Mouse (Mus musculus) small intestine, adult 2 months (tissue): Measurements from ENCODE around the gene Slc19a1. TPM values are rescaled to one million over a fixed set of nuclear protein-coding genes. Genes with fewer than 3 reads are reported as not detected.

Experiments used
- H3K27ac ChIP-seq: fragments of 200-500 bp; 2 replicates; pipeline ENCODE4 v1.5.1; 2012; ENCODE audit warnings: low read depth, low read length, control low read depth, inconsistent platforms; ENCODE audit not compliant: insufficient read depth
- H3K27me3 ChIP-seq: fragments of 200-500 bp; 2 replicates; pipeline ENCODE4 v1.6.1; 2012; ENCODE audit warnings: mild to moderate bottlenecking, moderate library complexity, low read length, inconsistent platforms; ENCODE audit not compliant: control insufficient read depth, insufficient read depth
- H3K36me3 ChIP-seq: fragments of 200-500 bp; 2 replicates; pipeline ENCODE4 v1.6.1; 2012; ENCODE audit warnings: mild to moderate bottlenecking, low read length, control low read depth, inconsistent platforms; ENCODE audit not compliant: control insufficient read depth, insufficient read depth
- H3K4me1 ChIP-seq: fragments of 200-500 bp; 2 replicates; pipeline ENCODE4 v1.6.1; 2012; ENCODE audit warnings: low read length, inconsistent platforms, mixed read lengths; ENCODE audit not compliant: control insufficient read depth, insufficient read depth, insufficient read length
- H3K4me3 ChIP-seq: fragments of 200-500 bp; 2 replicates; pipeline ENCODE4 v1.5.1; 2012; ENCODE audit warnings: low read depth, mild to moderate bottlenecking, control low read depth, inconsistent platforms, low read length, moderate library complexity
- CTCF ChIP-seq: fragments of 200-500 bp; IDR thresholded peaks from 2 replicates; pipeline ENCODE4 v1.5.1; 2012; ENCODE audit warnings: low read depth, mild to moderate bottlenecking, control low read depth, inconsistent platforms, low read length, moderate library complexity, mixed read lengths; ENCODE audit not compliant: insufficient replicate concordance, insufficient read length; ENCODE audit errors: extremely low read depth
- POLR2A ChIP-seq: fragments of 200-500 bp; IDR thresholded peaks from 2 replicates; pipeline ENCODE4 v1.6.1; 2012; ENCODE audit warnings: low read depth, mild to moderate bottlenecking, control low read depth, inconsistent platforms, low read length, moderate library complexity
- WGBS: fragments of 180-500 bp; shearing (Covaris S2); methylation state at CpG from one replicate; pipeline ENCODE4 v1.1.7; 2018; 5-methylcytosine and 5-hydroxymethylcytosine counted together
- polyA plus RNA-seq: library from polyadenylated mRNA; depleted of rRNA; stranded (reverse); fragments of >200 nt; gene quantifications from 2 replicates; pipeline ENCODE4 v1.2.3, GENCODE M21; 2012

The Slc19a1 gene
- polyA plus RNA-seq, 1 experiment, result 44.6 TPM

DNA sequence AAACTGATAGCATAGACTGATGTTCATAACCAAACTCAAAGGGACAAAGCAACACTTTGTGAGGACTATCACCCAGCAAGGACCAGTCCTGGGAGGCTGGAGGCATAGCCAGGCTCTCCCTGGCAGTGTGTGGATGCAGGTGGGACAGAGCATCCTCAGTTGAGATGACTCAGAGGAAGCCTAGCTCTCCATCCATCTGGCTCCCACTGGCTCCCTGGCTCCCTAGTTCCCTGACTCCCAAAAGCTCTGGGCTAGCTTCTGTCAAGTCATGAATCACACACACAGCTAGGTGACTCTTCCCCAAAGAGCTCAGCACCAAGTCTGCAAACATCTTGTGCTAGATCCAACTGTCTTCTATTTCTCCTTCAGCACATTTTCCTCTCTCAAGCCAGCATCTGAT is 61.8 kb downstream of the Slc19a1 start:
- H3K4me3 ChIP-seq, result no peak overlapping the region
- H3K4me1 ChIP-seq, result 0 out of 2 replicates have a peak, but pooled peaks cover 3% of the 10 kb centered on the region
- TF ChIP-seq POLR2A (no peak), CTCF (no peak)
- no peaks in the 10 kb centered on the region for H3K36me3 ChIP-seq
- H3K27me3 ChIP-seq, result no peaks in the 10 kb centered on the region
- H3K27ac ChIP-seq, result no peak overlapping the region

DNA sequence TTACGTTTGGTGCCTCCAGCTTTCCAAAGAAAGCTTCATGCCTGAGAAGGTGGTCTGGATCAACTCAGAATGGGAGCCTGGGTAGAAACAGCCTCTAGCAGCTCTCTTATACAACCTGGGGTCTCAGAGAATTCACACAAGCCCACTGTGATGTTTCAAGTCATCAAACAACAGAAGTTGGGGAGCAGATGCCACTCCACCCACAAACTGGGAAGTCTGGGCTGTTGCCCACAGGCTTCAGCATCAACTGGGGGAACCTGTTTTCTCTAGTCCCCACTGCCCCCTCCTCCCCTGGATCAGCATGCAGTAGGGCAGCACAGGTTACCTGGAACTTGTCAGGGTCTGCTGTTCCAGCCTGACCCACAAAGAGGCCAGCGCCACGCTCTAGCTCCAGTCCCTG is 63.6 kb downstream of the Slc19a1 start:
- no peak for TF ChIP-seq CTCF
- no peak for TF ChIP-seq POLR2A
- Histone ChIP-seq H3K4me1 (0 out of 2 replicates have a peak, but pooled peaks cover 3% of the 10 kb centered on the region), H3K27me3 (no peaks in the 10 kb centered on the region), H3K36me3 (no peaks in the 10 kb centered on the region), H3K4me3 (no peak overlapping the region), H3K27ac (no peak overlapping the region)
- 94% methylated on average over 3 of the region's 3 CpGs for WGBS

GRCm38 (mm10) chr10:77097006-77097889 is 65.2 kb downstream of the Slc19a1 start:
- H3K4me3 ChIP-seq, result no peak overlapping the region
- TF ChIP-seq POLR2A (no peak), CTCF (no peak)
- H3K27me3 ChIP-seq, result no peaks in the 10 kb centered on the region
- H3K36me3 ChIP-seq, result no peaks in the 10 kb centered on the region
- H3K27ac ChIP-seq, result no peak overlapping the region
- WGBS, result 64% methylated on average over 12 of the region's 12 CpGs
- 0 out of 2 replicates have a peak, but pooled peaks cover 3% of the 10 kb centered on the region for H3K4me1 ChIP-seq

DNA sequence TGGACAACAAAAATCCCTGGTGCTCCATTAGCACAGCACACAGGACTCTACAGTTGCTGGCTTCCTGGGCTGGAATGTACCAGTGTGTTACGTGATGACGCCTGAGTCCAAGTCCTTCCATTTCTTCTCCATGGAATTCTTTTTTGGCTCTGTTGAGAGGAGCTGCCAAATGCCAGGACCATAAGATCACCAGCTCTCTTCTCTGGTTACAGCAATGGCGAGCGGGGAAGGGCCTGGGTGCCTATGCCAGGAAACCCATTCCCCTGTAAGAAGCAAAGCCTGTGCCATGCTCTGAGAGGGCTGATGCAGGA is 65.8 kb downstream of the Slc19a1 start:
- WGBS, result 79% methylated on average over 4 of the region's 4 CpGs
- TF ChIP-seq CTCF, result no peak
- no peak for TF ChIP-seq POLR2A
- no peak overlapping the region for H3K27ac ChIP-seq
- H3K27me3 ChIP-seq, result no peaks in the 10 kb centered on the region
- 0 out of 2 replicates have a peak, but pooled peaks cover 3% of the 10 kb centered on the region for H3K4me1 ChIP-seq
- no peak overlapping the region for H3K4me3 ChIP-seq
- H3K36me3 ChIP-seq, result no peaks in the 10 kb centered on the region

DNA sequence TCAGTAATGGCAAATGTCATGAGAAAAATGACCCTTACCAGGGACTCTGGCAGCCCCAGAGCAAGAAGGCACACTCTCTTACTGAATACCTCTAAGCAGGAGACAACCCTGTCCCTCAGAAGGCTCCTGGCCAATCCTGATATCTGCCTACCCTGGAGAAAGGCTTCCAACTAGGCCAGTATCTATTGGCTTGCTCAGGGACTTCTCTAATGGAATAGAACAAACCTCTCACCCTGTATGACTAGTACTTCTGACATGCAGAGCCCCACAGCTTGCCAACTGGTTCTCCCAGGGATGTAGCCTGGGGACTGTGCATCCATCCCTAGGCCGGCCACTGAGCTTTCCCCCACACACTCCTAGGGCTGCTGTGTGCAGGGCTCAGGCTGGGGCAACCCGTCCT is 66.6 kb downstream of the Slc19a1 start:
- H3K27ac ChIP-seq, result no peak overlapping the region
- no peaks in the 10 kb centered on the region for H3K27me3 ChIP-seq
- 0 out of 2 replicates have a peak, but pooled peaks cover 3% of the 10 kb centered on the region for H3K4me1 ChIP-seq
- no peak overlapping the region for H3K4me3 ChIP-seq
- no peak for TF ChIP-seq CTCF
- TF ChIP-seq POLR2A, result no peak
- 82% methylated on average over 2 of the region's 2 CpGs for WGBS
- no peaks in the 10 kb centered on the region for H3K36me3 ChIP-seq

GRCm38 (mm10) chr10:77099777-77100176 is 67.7 kb downstream of the Slc19a1 start:
- Histone ChIP-seq H3K36me3 (no peaks in the 10 kb centered on the region), H3K27ac (no peak overlapping the region), H3K4me3 (no peak overlapping the region), H3K27me3 (no peaks in the 10 kb centered on the region), H3K4me1 (peaks cover 5% of the 10 kb centered on the region; the same call in 1 of the 2 replicates)
- WGBS, result 58% methylated on average over 4 of the region's 4 CpGs
- TF ChIP-seq POLR2A, result no peak
- no peak for TF ChIP-seq CTCF

DNA sequence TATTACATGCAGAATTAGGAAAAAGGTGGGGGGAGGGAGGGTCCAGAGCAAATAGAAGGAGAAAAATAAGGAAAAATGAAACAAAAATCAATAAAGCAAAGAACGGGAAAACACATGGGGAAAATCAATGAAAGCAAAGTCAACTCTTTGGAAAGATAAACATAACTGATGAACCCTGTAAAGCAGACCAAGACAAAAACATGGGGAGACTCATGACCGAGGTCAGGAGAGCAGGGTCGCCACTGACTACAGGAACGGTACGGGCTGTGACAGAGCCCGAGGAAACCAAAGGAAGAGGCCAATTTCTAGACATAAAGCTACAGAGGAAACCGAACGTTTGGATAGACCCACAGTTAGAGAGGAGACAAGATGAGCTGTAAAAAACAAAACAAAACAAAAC is 71.6 kb downstream of the Slc19a1 start:
- TF ChIP-seq POLR2A, result no peak
- TF ChIP-seq CTCF, result no peak
- H3K27ac ChIP-seq, result no peak overlapping the region

More for the DNA sequence above, 71.6 kb downstream of the Slc19a1 start:
- Histone ChIP-seq H3K36me3 (no peaks in the 10 kb centered on the region), H3K4me1 (peaks cover 3% of the 10 kb centered on the region; the same call in 1 of the 2 replicates), H3K27me3 (no peaks in the 10 kb centered on the region), H3K4me3 (no peak overlapping the region)
- 13% methylated on average over 8 of the region's 8 CpGs for WGBS
